Mouse (Mus musculus) testis, adult 2 months (tissue): Measurements from ENCODE around the gene Bcor.

Experiments
- CTCF ChIP-seq: fragments of 200-500 bp; IDR thresholded peaks from 2 replicates; pipeline ENCODE4 v1.5.1; 2012; ENCODE audit warnings: low read depth, mild to moderate bottlenecking, inconsistent platforms, low read length, moderate library complexity; ENCODE audit not compliant: control insufficient read depth, insufficient read depth, insufficient replicate concordance
- POLR2A ChIP-seq: fragments of 200-500 bp; IDR thresholded peaks from 2 replicates; pipeline ENCODE4 v1.6.1; 2012; ENCODE audit warnings: low read depth, mild to moderate bottlenecking, inconsistent platforms, low read length, moderate library complexity; ENCODE audit not compliant: control insufficient read depth

- TF ChIP-seq POLR2A (no peak), CTCF (no peak)
Measured at GRCm38 (mm10) chrX:12150425-12150824, 9.7 kb downstream of the Bcor start.
